Mouse (Mus musculus): Measurements from ENCODE around the gene Stim1. TPM values are rescaled to one million over a fixed set of nuclear protein-coding genes. Genes with fewer than 3 reads are reported as not detected.
A peak's percentile ranks its signal among the peaks of the same experiment; 100 is the strongest.

Gene Stim1
- polyA plus RNA-seq, 1 experiment from 2014 or later, result 14.8 TPM

DNA sequence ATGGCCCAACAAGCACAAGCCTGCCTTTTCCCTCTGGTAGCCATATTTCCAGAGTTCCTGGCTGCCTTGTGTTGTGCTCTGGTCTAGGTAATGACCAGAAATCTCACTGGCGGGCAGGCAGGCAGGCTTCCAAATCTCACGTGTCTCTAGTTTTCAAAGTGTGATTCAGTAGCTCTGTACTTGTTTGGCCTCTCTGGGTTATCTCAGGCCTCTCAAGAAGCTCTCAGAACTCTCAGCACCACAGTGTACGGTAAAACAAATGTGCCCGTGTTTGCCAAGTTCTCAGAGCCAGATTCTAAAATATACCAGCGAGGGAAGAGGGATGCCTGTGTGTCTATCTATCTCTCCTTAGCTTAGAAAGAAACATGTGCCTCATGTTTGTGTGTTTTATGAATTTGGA lies 14.7 kb downstream of the Stim1 start:
- Histone ChIP-seq H3K9ac (replicated peaks; ENCODE audit: low read length) (no peak overlapping the region), H3K27ac (ENCODE audit: low read length) (no peak overlapping the region), H3K27me3 (ENCODE audit: insufficient read depth, low read length) (no peaks in the 10 kb centered on the region; the same call in 1 of the 2 replicates), H3K4me1 (ENCODE audit: insufficient read depth, low read length) (no peaks in the 10 kb centered on the region), H3K36me3 (ENCODE audit: insufficient read depth, low read length) (no peaks in the 10 kb centered on the region), H3K4me2 (replicated peaks; ENCODE audit: low read depth, low read length) (no peak overlapping the region), H3K9me3 (ENCODE audit: low read length) (no peaks in the 10 kb centered on the region), H3K4me3 (ENCODE audit: low read length) (no peak overlapping the region)
- 74% methylated on average over 5 of the region's 5 CpGs for WGBS
- no peak for ATAC-seq (ENCODE audit: low FRiP score, low TSS enrichment)

DNA sequence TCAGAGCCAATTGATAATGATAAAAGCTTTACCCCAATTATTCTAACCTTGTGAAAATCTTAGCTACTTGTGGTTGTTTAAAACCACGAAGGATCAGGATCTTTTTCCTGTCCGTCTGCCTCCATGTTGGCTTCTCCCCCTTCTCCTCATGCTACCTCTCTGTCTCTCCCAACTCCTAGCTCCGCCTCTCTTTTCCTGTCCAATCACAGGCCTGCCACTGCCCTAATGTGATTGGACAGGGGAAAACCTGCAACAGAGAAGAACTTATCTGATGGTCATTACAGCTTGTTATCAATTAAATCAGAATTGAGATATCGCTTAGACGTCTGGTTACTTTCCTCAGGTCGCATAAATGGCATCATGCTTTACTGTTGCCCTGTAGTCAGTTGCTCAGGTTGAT lies 21.9 kb downstream of the Stim1 start:
- no peak overlapping the region for H3K4me2 ChIP-seq (replicated peaks; ENCODE audit: low read depth, low read length)
- H3K4me3 ChIP-seq (ENCODE audit: low read length), result no peak overlapping the region
- no peak overlapping the region for H3K9ac ChIP-seq (replicated peaks; ENCODE audit: low read length)
- H3K9me3 ChIP-seq (ENCODE audit: low read length), result 0 out of 2 replicates have a peak, but pooled peaks cover 4% of the 10 kb centered on the region
- H3K27me3 ChIP-seq (ENCODE audit: insufficient read depth, low read length), result peaks cover 12% of the 10 kb centered on the region; the same call in 1 of the 2 replicates
- H3K36me3 ChIP-seq (ENCODE audit: insufficient read depth, low read length), result no peaks in the 10 kb centered on the region
- H3K27ac ChIP-seq (ENCODE audit: low read length), result no peak overlapping the region
- no peak for ATAC-seq (ENCODE audit: low FRiP score, low TSS enrichment)
- WGBS, result 82% methylated on average over 6 of the region's 6 CpGs
- H3K4me1 ChIP-seq (ENCODE audit: insufficient read depth, low read length), result peaks cover 6% of the 10 kb centered on the region; the same call in 1 of the 2 replicates

DNA sequence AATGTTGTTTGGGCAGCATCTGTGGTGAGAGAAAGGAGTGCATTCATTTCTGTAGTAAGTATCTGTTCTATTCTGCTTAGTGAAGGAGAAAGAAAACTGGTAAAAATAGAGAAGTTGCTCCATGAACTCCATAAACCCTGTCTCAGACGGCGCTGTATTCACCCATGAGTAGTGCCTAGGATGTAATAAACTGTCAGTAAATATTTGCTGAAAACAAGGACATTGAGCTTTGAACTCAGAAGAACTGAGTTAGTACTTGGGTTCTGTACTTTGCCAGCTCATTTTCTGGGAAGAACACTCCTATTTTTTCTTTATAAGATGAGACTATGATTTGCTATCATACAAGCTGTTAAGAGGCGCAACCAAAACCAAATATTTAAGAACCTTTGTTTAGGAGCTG lies 24.6 kb downstream of the Stim1 start:
- WGBS, result 88% methylated on average over 3 of the region's 3 CpGs
- no peak overlapping the region for H3K4me3 ChIP-seq (ENCODE audit: low read length)
- no peak for ATAC-seq (ENCODE audit: low FRiP score, low TSS enrichment)
- no peak overlapping the region for H3K4me2 ChIP-seq (replicated peaks; ENCODE audit: low read depth, low read length)
- H3K36me3 ChIP-seq (ENCODE audit: insufficient read depth, low read length), result no peaks in the 10 kb centered on the region
- H3K9ac ChIP-seq (replicated peaks; ENCODE audit: low read length), result no peak overlapping the region
- H3K9me3 ChIP-seq (ENCODE audit: low read length), result 0 out of 2 replicates have a peak, but pooled peaks cover 4% of the 10 kb centered on the region
- H3K4me1 ChIP-seq (ENCODE audit: insufficient read depth, low read length), result peaks cover 6% of the 10 kb centered on the region; the same call in 1 of the 2 replicates
- H3K27ac ChIP-seq (ENCODE audit: low read length), result no peak overlapping the region
- peaks cover 21% of the 10 kb centered on the region for H3K27me3 ChIP-seq (ENCODE audit: insufficient read depth, low read length)

DNA sequence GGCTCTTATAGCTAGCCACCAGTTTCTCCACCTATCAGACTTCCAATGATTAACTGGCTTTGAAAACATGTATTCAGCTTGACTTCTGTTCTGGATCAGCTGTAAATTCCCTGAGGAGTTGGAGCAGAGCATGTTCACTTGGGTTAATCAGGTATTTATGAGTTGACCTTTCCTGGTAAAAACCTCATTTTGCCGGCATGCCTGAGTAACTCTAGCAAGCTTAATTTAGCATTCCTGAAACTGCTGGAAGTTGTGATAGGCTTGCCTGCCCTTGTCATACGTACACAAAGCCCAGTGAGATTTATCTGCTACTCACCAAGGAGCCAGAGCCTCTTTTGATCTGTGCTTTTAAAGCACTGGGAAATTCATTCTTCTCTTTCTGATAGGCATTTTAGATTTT lies 25.6 kb downstream of the Stim1 start:
- Histone ChIP-seq H3K27me3 (ENCODE audit: insufficient read depth, low read length) (peaks cover 27% of the 10 kb centered on the region), H3K4me3 (ENCODE audit: low read length) (no peak overlapping the region), H3K27ac (ENCODE audit: low read length) (no peak overlapping the region), H3K4me1 (ENCODE audit: insufficient read depth, low read length) (peaks cover 6% of the 10 kb centered on the region; the same call in 1 of the 2 replicates), H3K4me2 (replicated peaks; ENCODE audit: low read depth, low read length) (no peak overlapping the region), H3K36me3 (ENCODE audit: insufficient read depth, low read length) (no peaks in the 10 kb centered on the region), H3K9ac (replicated peaks; ENCODE audit: low read length) (no peak overlapping the region), H3K9me3 (ENCODE audit: low read length) (0 out of 2 replicates have a peak, but pooled peaks cover 4% of the 10 kb centered on the region)
- 8% methylated on average over 2 of the region's 2 CpGs for WGBS
- peak; percentile 79 for ATAC-seq (ENCODE audit: low FRiP score, low TSS enrichment)

DNA sequence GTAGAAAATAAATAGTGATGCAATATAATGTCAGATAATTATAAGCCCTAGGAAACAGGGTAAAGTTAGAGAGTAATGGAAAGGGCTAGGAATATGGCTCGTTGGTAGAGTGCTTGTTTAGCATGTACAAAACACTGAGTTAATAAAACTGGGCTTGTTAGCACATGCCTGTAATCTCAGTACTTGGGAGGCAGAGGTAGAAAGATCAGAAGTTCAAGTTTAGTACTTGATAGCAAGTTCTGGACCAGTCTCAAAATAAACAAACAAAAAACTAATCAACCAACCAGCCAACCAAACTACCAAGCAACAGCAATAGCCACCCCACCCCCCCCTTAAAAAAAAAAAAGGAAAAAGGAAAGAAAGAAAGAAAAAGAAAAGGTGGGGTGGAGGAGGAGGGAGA lies 33.2 kb downstream of the Stim1 start:
- Histone ChIP-seq H3K36me3 (ENCODE audit: insufficient read depth, low read length) (no peaks in the 10 kb centered on the region), H3K4me2 (replicated peaks; ENCODE audit: low read depth, low read length) (no peak overlapping the region), H3K9ac (replicated peaks; ENCODE audit: low read length) (no peak overlapping the region), H3K27me3 (ENCODE audit: insufficient read depth, low read length) (peaks cover 19% of the 10 kb centered on the region), H3K4me3 (ENCODE audit: low read length) (no peak overlapping the region), H3K9me3 (ENCODE audit: low read length) (no peaks in the 10 kb centered on the region), H3K27ac (ENCODE audit: low read length) (no peak overlapping the region), H3K4me1 (ENCODE audit: insufficient read depth, low read length) (no peaks in the 10 kb centered on the region)
- no peak for ATAC-seq (ENCODE audit: low FRiP score, low TSS enrichment)
- 74% methylated on average over 1 of the region's 1 CpGs for WGBS

DNA sequence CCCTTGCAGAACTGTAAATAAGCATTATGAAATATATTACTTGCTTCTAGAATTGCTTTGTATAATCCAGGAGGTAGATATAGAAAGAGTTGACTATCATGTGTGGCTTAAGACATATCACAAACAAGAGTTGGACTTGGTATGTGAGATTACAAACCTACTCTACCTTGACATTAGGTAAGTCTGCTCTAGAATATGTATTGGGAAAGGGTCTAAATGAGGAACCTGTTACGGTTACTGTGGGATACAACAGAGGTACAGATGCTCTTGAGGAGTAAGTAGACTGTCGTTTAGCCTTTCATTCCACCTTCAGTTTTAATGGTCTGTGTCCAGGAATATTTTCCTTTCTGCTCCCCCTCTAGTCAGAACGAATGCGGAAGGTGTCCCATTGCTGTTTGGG lies 34.9 kb downstream of the Stim1 start:
- Histone ChIP-seq H3K36me3 (ENCODE audit: insufficient read depth, low read length) (no peaks in the 10 kb centered on the region), H3K4me2 (replicated peaks; ENCODE audit: low read depth, low read length) (no peak overlapping the region), H3K27me3 (ENCODE audit: insufficient read depth, low read length) (peaks cover 9% of the 10 kb centered on the region), H3K9ac (replicated peaks; ENCODE audit: low read length) (no peak overlapping the region), H3K9me3 (ENCODE audit: low read length) (no peaks in the 10 kb centered on the region), H3K4me3 (ENCODE audit: low read length) (no peak overlapping the region), H3K4me1 (ENCODE audit: insufficient read depth, low read length) (no peaks in the 10 kb centered on the region), H3K27ac (ENCODE audit: low read length) (no peak overlapping the region)
- WGBS, result 74% methylated on average over 4 of the region's 4 CpGs
- no peak for ATAC-seq (ENCODE audit: low FRiP score, low TSS enrichment)

DNA sequence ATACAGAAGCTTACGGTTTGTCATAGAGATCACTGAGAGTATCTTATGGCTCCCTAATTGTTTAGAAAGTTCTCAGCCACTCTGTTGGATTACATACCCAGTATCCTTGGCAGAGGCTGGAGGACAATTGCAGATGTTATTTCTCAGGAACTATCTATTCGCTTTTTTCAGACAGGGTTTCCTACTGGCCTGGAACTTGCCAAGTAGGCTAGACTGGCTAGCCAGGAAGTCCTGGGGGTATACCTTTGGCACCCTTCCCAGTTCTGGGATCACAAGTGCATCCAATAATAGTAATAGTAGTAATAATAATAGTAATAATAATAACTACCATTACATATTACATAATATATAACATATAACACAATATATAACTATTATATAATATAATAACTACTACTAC lies 38.0 kb downstream of the Stim1 start:
- Histone ChIP-seq H3K4me3 (ENCODE audit: low read length) (no peak overlapping the region), H3K9ac (replicated peaks; ENCODE audit: low read length) (no peak overlapping the region), H3K27me3 (ENCODE audit: insufficient read depth, low read length) (no peaks in the 10 kb centered on the region; the same call in 1 of the 2 replicates), H3K36me3 (ENCODE audit: insufficient read depth, low read length) (no peaks in the 10 kb centered on the region), H3K4me2 (replicated peaks; ENCODE audit: low read depth, low read length) (no peak overlapping the region), H3K4me1 (ENCODE audit: insufficient read depth, low read length) (no peaks in the 10 kb centered on the region), H3K27ac (ENCODE audit: low read length) (no peak overlapping the region), H3K9me3 (ENCODE audit: low read length) (no peaks in the 10 kb centered on the region)
- ATAC-seq (ENCODE audit: low FRiP score, low TSS enrichment), result no peak
- WGBS, result 76% methylated on average over 2 of the region's 2 CpGs

DNA sequence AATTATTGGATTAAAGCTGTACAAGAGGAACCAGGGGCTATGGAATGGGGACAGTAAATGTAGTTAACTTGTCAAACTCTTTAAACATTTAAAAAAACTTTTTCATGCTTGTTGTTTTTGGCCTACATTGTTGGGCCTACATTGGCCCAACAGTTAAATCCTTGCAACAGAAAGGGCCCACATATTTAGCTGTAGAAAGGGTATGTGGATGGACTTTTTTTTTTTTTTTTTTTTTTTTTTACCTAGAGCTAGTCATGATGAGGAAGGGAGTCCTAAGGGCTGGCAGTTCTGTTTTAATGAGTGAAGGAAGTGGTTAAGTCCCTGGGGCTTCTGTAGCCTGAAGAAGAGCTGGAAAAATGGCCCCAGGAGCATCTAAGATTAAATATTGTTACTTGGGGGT lies 42.7 kb downstream of the Stim1 start:
- Histone ChIP-seq H3K9ac (replicated peaks; ENCODE audit: low read length) (no peak overlapping the region), H3K36me3 (ENCODE audit: insufficient read depth, low read length) (no peaks in the 10 kb centered on the region), H3K9me3 (ENCODE audit: low read length) (no peaks in the 10 kb centered on the region), H3K4me2 (replicated peaks; ENCODE audit: low read depth, low read length) (no peak overlapping the region), H3K4me3 (ENCODE audit: low read length) (no peak overlapping the region), H3K4me1 (ENCODE audit: insufficient read depth, low read length) (no peaks in the 10 kb centered on the region), H3K27me3 (ENCODE audit: insufficient read depth, low read length) (no peaks in the 10 kb centered on the region), H3K27ac (ENCODE audit: low read length) (no peak overlapping the region)
- no peak for ATAC-seq (ENCODE audit: low FRiP score, low TSS enrichment)

DNA sequence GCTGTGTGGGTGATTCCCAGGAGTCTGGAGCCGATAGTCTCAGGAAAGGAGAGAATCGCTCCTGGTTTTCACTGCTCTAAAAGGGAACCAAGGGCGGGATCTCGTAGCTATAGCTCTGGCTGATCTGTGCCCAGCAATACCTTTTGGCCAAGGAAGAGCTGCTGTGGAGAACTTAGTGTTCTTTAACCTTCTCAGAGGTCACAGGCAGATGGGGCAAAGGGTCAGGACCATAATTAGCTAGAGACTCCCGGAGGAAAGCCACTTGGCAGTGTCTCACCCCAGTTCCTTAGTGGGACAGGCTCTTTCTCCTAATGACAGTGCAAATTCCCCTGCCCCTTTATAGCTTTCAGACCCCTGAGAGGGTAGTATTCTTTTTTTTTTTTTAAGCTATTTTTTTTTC lies 43.2 kb downstream of the Stim1 start:
- Histone ChIP-seq H3K9ac (replicated peaks; ENCODE audit: low read length) (no peak overlapping the region), H3K27me3 (ENCODE audit: insufficient read depth, low read length) (no peaks in the 10 kb centered on the region), H3K9me3 (ENCODE audit: low read length) (no peaks in the 10 kb centered on the region), H3K4me2 (replicated peaks; ENCODE audit: low read depth, low read length) (no peak overlapping the region), H3K27ac (ENCODE audit: low read length) (no peak overlapping the region), H3K36me3 (ENCODE audit: insufficient read depth, low read length) (no peaks in the 10 kb centered on the region), H3K4me1 (ENCODE audit: insufficient read depth, low read length) (no peaks in the 10 kb centered on the region), H3K4me3 (ENCODE audit: low read length) (no peak overlapping the region)
- WGBS, result 63% methylated on average over 5 of the region's 5 CpGs
- ATAC-seq (ENCODE audit: low FRiP score, low TSS enrichment), result no peak

DNA sequence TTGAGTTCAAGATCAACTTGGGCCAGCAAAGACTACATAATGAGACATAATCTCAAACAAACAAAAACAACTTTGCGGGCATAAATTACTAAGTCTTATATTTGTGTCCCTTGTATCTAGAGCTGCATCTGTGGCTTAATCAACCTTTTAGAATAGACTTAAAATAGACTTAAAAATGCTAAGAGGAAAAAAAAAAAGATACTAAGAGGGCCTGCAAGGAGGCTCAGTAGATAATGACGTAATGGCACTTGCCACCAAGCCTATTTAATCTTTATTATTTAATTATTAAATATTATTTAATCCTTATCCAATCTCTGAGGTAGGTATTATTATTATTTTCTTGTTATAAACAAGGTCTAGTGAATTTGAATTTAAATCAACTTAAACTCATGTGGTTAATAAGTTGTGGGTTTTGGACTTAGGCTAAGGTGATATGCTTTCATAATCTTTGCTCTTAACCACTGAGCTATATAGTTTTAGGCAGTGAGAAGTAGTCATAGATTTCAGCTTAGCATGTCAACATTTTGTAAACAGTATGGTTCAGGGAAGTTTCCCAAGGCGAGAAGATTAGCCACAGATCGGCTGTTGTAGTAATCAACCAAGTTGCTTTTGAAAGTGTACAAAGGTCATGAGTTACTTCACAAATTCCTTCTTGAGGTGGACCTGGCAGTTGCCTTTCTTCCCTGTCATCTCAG lies 45.4 kb downstream of the Stim1 start:
- H3K27ac ChIP-seq (ENCODE audit: low read length), result no peak overlapping the region
- no peak overlapping the region for H3K9ac ChIP-seq (replicated peaks; ENCODE audit: low read length)
- no peaks in the 10 kb centered on the region for H3K4me1 ChIP-seq (ENCODE audit: insufficient read depth, low read length)
- no peaks in the 10 kb centered on the region for H3K9me3 ChIP-seq (ENCODE audit: low read length)
- no peak overlapping the region for H3K4me3 ChIP-seq (ENCODE audit: low read length)
- no peak for ATAC-seq (ENCODE audit: low FRiP score, low TSS enrichment)
- no peaks in the 10 kb centered on the region for H3K36me3 ChIP-seq (ENCODE audit: insufficient read depth, low read length)
- H3K4me2 ChIP-seq (replicated peaks; ENCODE audit: low read depth, low read length), result no peak overlapping the region
- 81% methylated on average over 4 of the region's 4 CpGs for WGBS
- H3K27me3 ChIP-seq (ENCODE audit: insufficient read depth, low read length), result no peaks in the 10 kb centered on the region
